Mouse (Mus musculus) ovary, postnatal 36 days (tissue): ENCODE measurements around the gene Muc4.

Experiments
- DNase-seq: peaks from one replicate; pipeline ENCODE4 v3.0.0; 2022; ENCODE audit warnings: low spot score, mixed read lengths

The Muc4 gene

GRCm38 (mm10) chr16:32735586-32735985, at the start of gene Muc4:
Gene Muc4 (plus strand): TSS chr16:32735886.
- no peak for DNase-seq

GRCm38 (mm10) chr16:32685998-32686397, 49.7 kb upstream of the Muc4 start:
- DNase-seq: no peak

- DNase-seq: no peak
These were observed 48.5 kb upstream of the Muc4 start for GRCm38 (mm10) chr16:32687221-32687620.

- no peak for DNase-seq
These were observed 46.9 kb upstream of the Muc4 start for GRCm38 (mm10) chr16:32688770-32689169.

- DNase-seq: peak; percentile 52
These were observed 46.2 kb upstream of the Muc4 start for GRCm38 (mm10) chr16:32689501-32689900.

- DNase-seq: no peak
These were observed 38.7 kb upstream of the Muc4 start for GRCm38 (mm10) chr16:32696841-32697464.

GRCm38 (mm10) chr16:32697665-32698446, 37.8 kb upstream of the Muc4 start:
- DNase-seq: no peak

GRCm38 (mm10) chr16:32698550-32698949, 37.1 kb upstream of the Muc4 start:
- no peak for DNase-seq

GRCm38 (mm10) chr16:32703312-32703912, 32.3 kb upstream of the Muc4 start:
- DNase-seq: no peak

- DNase-seq: no peak
These were observed 30.1 kb upstream of the Muc4 start for GRCm38 (mm10) chr16:32705606-32706005.

- DNase-seq: no peak
These were observed 28.4 kb upstream of the Muc4 start for GRCm38 (mm10) chr16:32707111-32707823.

GRCm38 (mm10) chr16:32707824-32708456, 27.7 kb upstream of the Muc4 start:
- no peak for DNase-seq

- no peak for DNase-seq
These were observed 27.1 kb upstream of the Muc4 start for GRCm38 (mm10) chr16:32708457-32709033.

- peak; percentile 34 for DNase-seq
These were observed 26.6 kb upstream of the Muc4 start for GRCm38 (mm10) chr16:32709116-32709515.

- DNase-seq: no peak
These were observed 25.1 kb upstream of the Muc4 start for GRCm38 (mm10) chr16:32710426-32711070.

GRCm38 (mm10) chr16:32712202-32712601, 23.5 kb upstream of the Muc4 start:
- no peak for DNase-seq

GRCm38 (mm10) chr16:32713556-32713955, 22.1 kb upstream of the Muc4 start:
- DNase-seq: no peak

- no peak for DNase-seq
These were observed 20.3 kb upstream of the Muc4 start for GRCm38 (mm10) chr16:32715364-32715763.

GRCm38 (mm10) chr16:32723163-32723562, 12.5 kb upstream of the Muc4 start:
- no peak for DNase-seq

GRCm38 (mm10) chr16:32723767-32724166, 11.9 kb upstream of the Muc4 start:
- no peak for DNase-seq

GRCm38 (mm10) chr16:32724259-32724658, 11.4 kb upstream of the Muc4 start:
- DNase-seq: no peak
